Mouse (Mus musculus) heart, embryonic 16.5 days (tissue): Measurements from ENCODE around the gene Prkce. TPM values are rescaled to one million over a fixed set of nuclear protein-coding genes. Genes with fewer than 3 reads are reported as not detected.
A peak's percentile ranks its signal among the peaks of the same experiment; 100 is the strongest.

Experiments
- ATAC-seq: fragments of 200-750 bp; cut with Nextera tagmentation; replicated peaks from 2 replicates; pipeline ENCODE4 v1.8.0; 2017; ENCODE audit warnings: moderate number of reproducible peaks; ENCODE audit not compliant: insufficient read depth, low FRiP score; ENCODE audit errors: extremely low read depth
- H3K27ac ChIP-seq: fragments of 300-500 bp; sonication (generic); 2 replicates; pipeline ENCODE4 v1.5.1; 2014; ENCODE audit warnings: mild to moderate bottlenecking, low read length, control low read depth, moderate library complexity
- H3K27me3 ChIP-seq: fragments of 300-500 bp; sonication (generic); 2 replicates; pipeline ENCODE4 v1.6.1; 2014; ENCODE audit warnings: low read length, mixed read lengths; ENCODE audit not compliant: control insufficient read depth, insufficient read depth
- H3K36me3 ChIP-seq: fragments of 300-500 bp; sonication (generic); 2 replicates; pipeline ENCODE4 v1.6.1; 2014; ENCODE audit not compliant: control insufficient read depth, insufficient read depth
- H3K4me1 ChIP-seq: fragments of 300-500 bp; sonication (generic); 2 replicates; pipeline ENCODE4 v1.6.1; 2014; ENCODE audit warnings: low read length, mixed read lengths; ENCODE audit not compliant: control insufficient read depth, insufficient read depth
- H3K4me2 ChIP-seq: fragments of 300-500 bp; sonication (generic); 2 replicates; pipeline ENCODE4 v1.6.1; 2014; ENCODE audit warnings: low read depth, mild to moderate bottlenecking, control low read depth, low read length
- H3K4me3 ChIP-seq: fragments of 300-500 bp; sonication (generic); 2 replicates; pipeline ENCODE4 v1.5.1; 2014; ENCODE audit warnings: mild to moderate bottlenecking, control low read depth, low read length
- H3K9ac ChIP-seq: fragments of 300-500 bp; sonication (generic); 2 replicates; pipeline ENCODE4 v1.6.1; 2014; ENCODE audit warnings: low read length, control low read depth
- H3K9me3 ChIP-seq: fragments of 300-500 bp; sonication (generic); replicated peaks from 2 replicates; pipeline ENCODE4 v1.6.1; 2016; ENCODE audit warnings: low read length; ENCODE audit not compliant: control insufficient read depth
- WGBS: fragments of 180-500 bp; shearing (Covaris S2); extraction: QIAGEN DNeasy Blood & Tissue Kit; methylation state at CpG from one replicate; pipeline ENCODE4 v1.1.7; 2014; 5-methylcytosine and 5-hydroxymethylcytosine counted together
- polyA plus RNA-seq: library from polyadenylated mRNA; unstranded; fragments of >200 nt; fragmentation: Nextera tagmentation; extraction: Ambion mirVana; gene quantifications from 2 replicates; pipeline ENCODE4 v1.2.1, GENCODE M21; 2015

The Prkce gene
- polyA plus RNA-seq, 1 experiment from 2014 or later = 6.0 TPM

DNA sequence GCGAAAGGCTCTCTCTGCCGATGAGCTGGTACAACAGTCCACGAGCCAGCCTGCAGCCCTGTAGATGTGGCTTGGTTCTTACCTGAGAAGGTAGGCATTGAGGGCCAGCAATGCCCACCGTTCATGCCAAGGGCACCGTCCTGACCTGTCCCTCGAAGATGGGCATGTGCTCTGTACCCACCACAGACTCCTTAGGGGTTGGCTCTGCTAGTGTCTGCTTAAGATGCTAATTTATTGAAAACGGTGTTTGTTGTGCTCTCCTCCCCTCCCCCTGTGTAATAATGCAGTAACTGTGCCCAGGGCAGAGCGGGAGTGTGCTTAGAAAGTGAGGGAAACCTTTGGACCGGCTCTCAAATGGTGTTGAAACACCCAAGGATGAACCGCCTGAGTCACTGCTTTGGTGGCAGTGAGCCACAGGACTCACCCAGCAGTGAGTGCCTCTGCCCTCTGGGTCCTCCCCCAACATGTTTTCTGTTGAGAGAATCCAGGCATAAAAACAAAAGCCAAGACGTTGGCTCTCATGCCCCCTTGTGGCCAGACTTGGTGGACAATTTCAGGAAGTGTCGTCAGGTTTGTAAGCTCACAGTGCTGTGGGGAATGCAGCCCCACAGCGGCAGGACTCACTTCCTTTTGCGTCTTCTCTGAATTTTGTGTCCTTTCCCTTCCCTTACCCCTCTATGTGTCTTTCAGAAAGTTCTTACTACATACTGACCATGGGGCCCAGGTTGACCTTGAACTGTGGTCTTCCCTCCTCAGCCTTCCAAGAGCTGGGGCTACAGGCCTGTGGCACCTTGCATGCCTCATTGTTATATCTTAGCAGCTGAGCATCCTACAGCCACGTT is 277.2 kb downstream of the Prkce start:
- WGBS = 35% methylated on average over 15 of the region's 15 CpGs

DNA sequence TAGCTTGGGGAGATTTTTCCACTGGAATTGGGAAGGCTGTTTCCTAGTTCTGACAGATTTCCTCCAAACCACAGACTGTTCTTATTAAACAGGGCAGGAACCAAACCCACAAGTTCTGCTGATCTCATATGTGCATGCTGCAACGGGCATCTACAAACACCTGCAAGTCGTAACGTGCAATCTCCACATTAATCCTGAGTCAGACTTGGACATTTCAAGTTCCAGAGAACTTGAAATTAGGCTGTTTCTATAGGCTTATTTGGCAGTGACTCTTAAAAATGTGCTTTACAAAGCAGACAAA is 277.8 kb downstream of the Prkce start:
- no peaks in the 10 kb centered on the region for H3K9me3 ChIP-seq
- H3K4me1 ChIP-seq = peaks cover 11% of the 10 kb centered on the region
- H3K27ac ChIP-seq = peak overlapping the region; percentile 45; the same call in 1 of the 2 replicates
- 75% methylated on average over 3 of the region's 3 CpGs for WGBS
- peak overlapping the region; percentile 26; the same call in 1 of the 2 replicates for H3K4me2 ChIP-seq
- H3K27me3 ChIP-seq = no peaks in the 10 kb centered on the region
- H3K4me3 ChIP-seq = no peak overlapping the region
- H3K36me3 ChIP-seq = no peaks in the 10 kb centered on the region
- H3K9ac ChIP-seq = peak overlapping the region; percentile 61; the same call in 1 of the 2 replicates
- no peak for ATAC-seq

More for the DNA sequence above, 277.2 kb downstream of the Prkce start:
- Histone ChIP-seq H3K27me3 (no peaks in the 10 kb centered on the region), H3K27ac (peak overlapping the region; percentile 69), H3K9ac (peak overlapping the region; percentile 61), H3K9me3 (no peaks in the 10 kb centered on the region), H3K4me3 (peak overlapping the region; percentile 5; the same call in 1 of the 2 replicates), H3K4me2 (peak overlapping the region; percentile 36), H3K4me1 (peaks cover 11% of the 10 kb centered on the region), H3K36me3 (no peaks in the 10 kb centered on the region)
- ATAC-seq = peak; percentile 90

DNA sequence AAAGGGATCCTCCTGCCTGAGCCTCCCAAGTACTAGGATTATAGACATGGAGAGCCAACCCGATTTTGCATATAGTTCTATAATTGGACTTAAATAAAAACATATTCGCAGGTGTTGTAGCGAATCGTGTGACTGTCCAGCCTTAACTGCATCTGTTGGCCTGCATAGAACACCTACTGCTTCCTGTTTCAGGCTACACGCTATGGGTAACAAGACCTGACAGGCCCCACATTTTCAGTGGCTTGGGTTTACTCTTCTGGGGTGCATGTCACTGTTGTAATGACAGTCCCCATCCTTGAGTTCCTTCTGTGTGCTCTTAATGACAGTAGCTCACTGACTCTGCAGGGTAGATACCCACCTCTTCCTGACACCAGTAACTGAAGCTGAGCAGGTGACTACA is 278.3 kb downstream of the Prkce start:
- Histone ChIP-seq H3K27ac (no peak overlapping the region), H3K4me3 (no peak overlapping the region), H3K27me3 (no peaks in the 10 kb centered on the region), H3K9ac (no peak overlapping the region), H3K4me2 (no peak overlapping the region), H3K9me3 (no peaks in the 10 kb centered on the region), H3K4me1 (peaks cover 11% of the 10 kb centered on the region), H3K36me3 (no peaks in the 10 kb centered on the region)
- 85% methylated on average over 5 of the region's 5 CpGs for WGBS
- ATAC-seq = no peak

DNA sequence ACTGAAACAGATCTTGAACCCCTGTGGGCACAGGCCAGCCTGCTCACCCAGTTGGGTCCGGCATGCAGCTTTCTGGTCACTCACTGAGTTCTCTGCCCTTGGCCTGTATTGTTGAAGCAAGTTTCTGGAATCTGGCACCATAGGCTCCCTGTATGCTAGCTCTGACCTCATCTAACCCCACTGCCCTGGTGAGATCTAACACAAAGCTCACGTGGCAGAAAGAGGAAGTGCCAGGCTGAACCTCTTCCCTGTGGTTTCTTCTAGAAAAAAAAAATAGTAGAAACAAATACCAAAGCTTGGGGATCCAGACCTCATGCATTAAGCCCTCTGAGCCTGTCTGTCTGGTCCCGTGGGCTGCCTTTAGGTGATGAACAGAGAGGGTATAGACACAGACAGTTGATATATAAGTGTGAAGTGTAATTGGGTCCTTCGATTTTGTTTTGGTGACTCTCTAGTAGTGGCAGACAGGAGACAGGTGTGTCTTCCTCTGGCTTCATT is 279.6 kb downstream of the Prkce start:
- Histone ChIP-seq H3K27me3 (no peaks in the 10 kb centered on the region), H3K4me2 (no peak overlapping the region), H3K4me3 (no peak overlapping the region), H3K27ac (no peak overlapping the region), H3K9me3 (no peaks in the 10 kb centered on the region), H3K36me3 (no peaks in the 10 kb centered on the region), H3K4me1 (peaks cover 11% of the 10 kb centered on the region), H3K9ac (no peak overlapping the region)
- 74% methylated on average over 4 of the region's 4 CpGs for WGBS
- ATAC-seq = no peak

DNA sequence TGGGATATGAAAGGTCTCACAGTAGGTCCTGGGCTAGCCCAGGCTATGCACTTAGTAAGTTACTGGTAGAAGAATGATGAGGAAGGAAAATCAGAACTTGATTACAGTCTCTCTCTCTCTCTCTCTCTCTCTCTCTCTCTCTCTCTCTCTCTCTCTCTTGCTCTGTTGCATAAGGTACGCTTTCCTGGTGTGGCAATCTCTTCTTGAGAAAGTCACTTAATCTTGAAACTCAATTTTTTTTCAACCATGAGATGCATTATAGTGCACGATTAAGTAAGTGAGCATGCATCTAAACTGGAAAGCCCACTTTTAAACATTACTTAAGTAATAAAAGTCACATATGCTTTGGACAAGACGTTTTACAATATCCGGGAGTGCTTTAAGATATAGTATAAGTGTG is 285.3 kb downstream of the Prkce start:
- ATAC-seq = no peak
- Histone ChIP-seq H3K27me3 (no peaks in the 10 kb centered on the region), H3K27ac (no peak overlapping the region), H3K4me2 (no peak overlapping the region), H3K36me3 (no peaks in the 10 kb centered on the region), H3K4me1 (peaks cover 10% of the 10 kb centered on the region), H3K4me3 (no peak overlapping the region), H3K9ac (no peak overlapping the region), H3K9me3 (no peaks in the 10 kb centered on the region)
- WGBS = 90% methylated on average over 4 of the region's 4 CpGs

DNA sequence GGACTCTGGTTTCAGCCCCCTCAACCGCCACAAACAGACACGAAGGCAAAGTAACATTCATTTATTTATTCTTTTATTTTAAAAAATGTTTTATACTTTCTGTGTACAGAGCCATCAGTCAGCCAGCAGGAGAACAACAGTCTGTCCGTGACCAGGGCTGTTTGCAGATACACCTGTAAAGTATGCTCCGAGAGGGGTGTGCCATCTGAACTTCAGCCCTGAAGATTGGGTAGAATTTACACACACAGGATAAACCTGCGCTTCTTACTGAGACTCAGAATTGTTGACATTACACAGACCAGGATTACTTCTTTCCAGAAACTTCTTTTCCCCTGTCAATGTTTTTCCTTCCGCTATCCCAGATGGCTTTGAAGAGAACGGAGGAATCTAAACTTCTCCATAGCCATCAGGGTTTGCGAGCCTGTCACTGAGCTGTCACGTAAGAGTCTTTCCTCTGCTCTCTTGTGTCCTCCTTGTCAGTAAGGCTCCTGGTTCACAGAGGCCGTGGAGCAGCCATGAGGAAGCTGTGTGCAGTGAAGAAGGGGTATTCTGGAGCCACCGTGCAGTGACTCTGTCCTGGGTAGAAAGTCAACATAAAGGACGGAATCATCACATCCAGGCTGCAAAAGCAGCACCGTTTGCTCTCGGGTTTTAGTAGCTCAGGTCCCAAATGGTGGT is 286.2 kb downstream of the Prkce start:
- ATAC-seq = no peak
- Histone ChIP-seq H3K36me3 (no peaks in the 10 kb centered on the region), H3K27me3 (no peaks in the 10 kb centered on the region), H3K4me1 (peaks cover 10% of the 10 kb centered on the region), H3K4me2 (no peak overlapping the region), H3K4me3 (no peak overlapping the region), H3K9me3 (no peaks in the 10 kb centered on the region), H3K9ac (no peak overlapping the region), H3K27ac (no peak overlapping the region)
- WGBS = 84% methylated on average over 14 of the region's 14 CpGs

DNA sequence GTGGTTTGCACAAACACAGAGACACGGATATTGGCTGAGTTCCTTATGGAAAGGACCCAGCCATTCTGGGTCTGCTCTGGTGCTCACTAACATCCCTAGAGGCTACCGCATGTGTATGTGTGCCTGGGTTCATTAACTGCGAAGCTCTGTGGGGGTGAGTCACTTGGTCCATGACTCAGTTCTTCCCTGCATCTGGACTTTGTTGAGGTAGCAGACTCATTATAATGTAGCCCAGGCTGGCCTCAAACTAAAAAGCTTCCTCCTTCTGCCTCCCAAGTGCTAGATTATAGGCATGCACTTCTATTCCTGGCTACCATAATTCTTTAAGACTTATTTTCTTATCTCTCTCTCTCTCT is 286.7 kb downstream of the Prkce start:
- no peak for ATAC-seq
- H3K27me3 ChIP-seq = no peaks in the 10 kb centered on the region
- no peak overlapping the region for H3K4me2 ChIP-seq
- 83% methylated on average over 3 of the region's 3 CpGs for WGBS
- H3K27ac ChIP-seq = no peak overlapping the region
- H3K9ac ChIP-seq = no peak overlapping the region
- H3K36me3 ChIP-seq = no peaks in the 10 kb centered on the region
- H3K9me3 ChIP-seq = no peaks in the 10 kb centered on the region
- no peak overlapping the region for H3K4me3 ChIP-seq
- H3K4me1 ChIP-seq = peaks cover 10% of the 10 kb centered on the region

DNA sequence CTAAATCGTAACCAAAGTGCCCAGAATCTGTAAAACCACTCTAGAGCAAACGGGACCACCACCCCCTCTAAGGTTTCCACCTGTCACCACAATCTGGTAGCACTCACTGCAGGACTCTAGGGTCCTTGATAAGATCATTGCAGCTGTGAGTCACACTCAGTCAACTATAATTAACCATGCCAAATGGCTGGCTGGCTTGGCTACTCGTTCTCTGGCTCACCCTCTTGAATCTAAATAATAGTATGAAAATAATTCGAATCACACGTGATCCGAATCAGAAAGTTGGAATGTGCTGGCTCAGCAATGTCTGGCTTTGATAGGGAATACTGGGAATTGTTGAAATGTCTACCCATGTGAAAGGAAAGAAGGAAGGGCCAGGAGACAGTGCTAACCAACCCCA is 288.9 kb downstream of the Prkce start:
- no peak overlapping the region for H3K9ac ChIP-seq

DNA sequence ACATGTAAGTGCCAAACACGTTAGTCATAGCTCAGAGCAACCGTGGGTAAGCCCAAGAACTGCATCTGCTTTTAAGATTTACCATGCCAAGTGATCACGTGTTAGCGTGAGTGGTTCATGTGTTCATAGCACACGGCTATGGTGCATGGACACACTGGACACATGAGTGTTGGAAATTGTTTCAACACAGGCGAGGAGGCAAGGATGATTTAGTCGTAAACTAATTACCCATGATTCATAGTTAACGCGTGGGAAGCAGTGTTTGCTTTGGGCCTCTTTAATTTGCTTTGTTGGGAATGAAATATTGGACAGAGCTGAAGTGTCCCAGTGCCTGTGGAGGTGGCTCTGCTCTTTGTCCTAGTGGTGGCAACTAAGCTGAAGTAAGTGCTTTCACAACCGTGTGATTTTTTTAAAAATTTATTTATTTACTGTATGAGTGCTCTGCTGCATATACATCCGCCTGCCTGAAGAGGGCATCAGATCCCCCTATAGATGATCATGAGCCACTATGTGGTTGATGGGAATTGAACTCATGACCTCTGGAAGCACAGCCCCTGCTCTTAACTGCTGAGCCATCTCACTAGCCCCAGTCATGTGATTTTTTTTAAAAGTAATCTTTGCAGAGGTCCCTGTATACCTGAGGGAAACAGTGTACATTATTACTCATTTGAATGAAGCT is 290.9 kb downstream of the Prkce start:
- peaks cover 20% of the 10 kb centered on the region for H3K4me1 ChIP-seq
- no peaks in the 10 kb centered on the region for H3K36me3 ChIP-seq
- no peaks in the 10 kb centered on the region for H3K9me3 ChIP-seq
- WGBS = 86% methylated on average over 11 of the region's 11 CpGs
- no peaks in the 10 kb centered on the region for H3K27me3 ChIP-seq
- no peak overlapping the region for H3K9ac ChIP-seq
- no peak for ATAC-seq
- H3K4me2 ChIP-seq = no peak overlapping the region
- H3K27ac ChIP-seq = no peak overlapping the region
- no peak overlapping the region for H3K4me3 ChIP-seq

More for the DNA sequence above, 288.9 kb downstream of the Prkce start:
- H3K36me3 ChIP-seq = no peaks in the 10 kb centered on the region
- no peak overlapping the region for H3K4me2 ChIP-seq
- H3K4me1 ChIP-seq = peaks cover 20% of the 10 kb centered on the region
- ATAC-seq = peak; percentile 82
- H3K4me3 ChIP-seq = no peak overlapping the region
- no peaks in the 10 kb centered on the region for H3K27me3 ChIP-seq
- H3K27ac ChIP-seq = peak overlapping the region; percentile 60
- H3K9me3 ChIP-seq = no peaks in the 10 kb centered on the region
- WGBS = 28% methylated on average over 6 of the region's 6 CpGs
